Mouse (Mus musculus) natural killer cell, adult 2 months (primary cell): ENCODE measurements around the gene Lipe.
"Not testable (repeated sequence)": the region's sequence is repeated elsewhere in the genome, so short reads cannot be mapped to it uniquely, and the experiment has no call there.

Experiments
- DNase-seq, 2 experiments: peaks; one replicate each; pipeline ENCODE4 v3.0.0; 2022; ENCODE audit warnings: low spot score in 2 of 2

The Lipe gene

GRCm38 (mm10) chr7:25398610-25399009, at the start of gene Lipe:
Gene Lipe, minus strand, starts transcription at chr7:25398710.
- DNase-seq = no peak

- DNase-seq = no peak
These were observed 42.3 kb upstream of the Lipe start for GRCm38 (mm10) chr7:25440816-25441153.

GRCm38 (mm10) chr7:25439978-25440815, 41.7 kb upstream of the Lipe start:
- no peak for DNase-seq

- no peak for DNase-seq
These were observed 40.8 kb upstream of the Lipe start for GRCm38 (mm10) chr7:25439124-25439822.

GRCm38 (mm10) chr7:25436704-25437103, 38.2 kb upstream of the Lipe start:
- DNase-seq = no peak

GRCm38 (mm10) chr7:25436226-25436625, 37.7 kb upstream of the Lipe start:
- no peak for DNase-seq

GRCm38 (mm10) chr7:25435546-25435851, 37.0 kb upstream of the Lipe start:
- DNase-seq = peak in 1 of 2 experiments; percentile 15

- DNase-seq = no peak
These were observed 36.4 kb upstream of the Lipe start for GRCm38 (mm10) chr7:25434654-25435545.

GRCm38 (mm10) chr7:25433781-25434560, 35.5 kb upstream of the Lipe start:
- DNase-seq = no peak

GRCm38 (mm10) chr7:25433007-25433541, 34.6 kb upstream of the Lipe start:
- DNase-seq = peak in 1 of 2 experiments; percentile 12

- no peak for DNase-seq
These were observed 33.9 kb upstream of the Lipe start for GRCm38 (mm10) chr7:25432381-25432780.

GRCm38 (mm10) chr7:25429886-25430784, 31.6 kb upstream of the Lipe start:
- no peak for DNase-seq

- no peak for DNase-seq
These were observed 29.8 kb upstream of the Lipe start for GRCm38 (mm10) chr7:25428321-25428720.

- no peak for DNase-seq
These were observed 28.6 kb upstream of the Lipe start for GRCm38 (mm10) chr7:25427144-25427543.

- not testable (repeated sequence) for DNase-seq
These were observed 27.9 kb upstream of the Lipe start for GRCm38 (mm10) chr7:25426380-25426779.

- DNase-seq = peak; percentile 68 to 83
These were observed 25.9 kb upstream of the Lipe start for GRCm38 (mm10) chr7:25424429-25424828.

GRCm38 (mm10) chr7:25422286-25422841, 23.9 kb upstream of the Lipe start:
- DNase-seq = no peak

GRCm38 (mm10) chr7:25419943-25420342, 21.4 kb upstream of the Lipe start:
- DNase-seq = no peak

- no peak for DNase-seq
These were observed 21.0 kb upstream of the Lipe start for GRCm38 (mm10) chr7:25419536-25419935.

- DNase-seq = peak in 1 of 2 experiments; percentile 41
These were observed 19.1 kb upstream of the Lipe start for GRCm38 (mm10) chr7:25417597-25417996.
